Mouse (Mus musculus) embryonic fibroblast, embryonic 13.5 days (primary cell): ENCODE results near the gene Cflar.
"Not testable (repeated sequence)": the region's sequence is repeated elsewhere in the genome, so short reads cannot be mapped to it uniquely, and the experiment has no call there.

Source experiments
- CTCF ChIP-seq: IDR thresholded peaks from 2 replicates; pipeline ENCODE4 v1.5.1; 2011; ENCODE audit warnings: mild to moderate bottlenecking, control low read depth, low read length, moderate library complexity, borderline replicate concordance; ENCODE audit not compliant: insufficient read depth
- POLR2A ChIP-seq: IDR thresholded peaks from 2 replicates; pipeline ENCODE4 v1.6.1; 2011; ENCODE audit warnings: low read depth, mild to moderate bottlenecking, control low read depth, low read length, moderate library complexity

- TF ChIP-seq CTCF, POLR2A: not testable (repeated sequence)
Observed at GRCm38 (mm10) chr1:58662671-58663070, 48.6 kb upstream of the Cflar start.
